Mouse (Mus musculus): ENCODE measurements at regions not wholly inside any gene's neighbourhood (a gene's known extent, or its start where the extent isn't known, plus 50 kb on each side); places are given as distances from the start of the nearest gene placed in this dataset.

DNA sequence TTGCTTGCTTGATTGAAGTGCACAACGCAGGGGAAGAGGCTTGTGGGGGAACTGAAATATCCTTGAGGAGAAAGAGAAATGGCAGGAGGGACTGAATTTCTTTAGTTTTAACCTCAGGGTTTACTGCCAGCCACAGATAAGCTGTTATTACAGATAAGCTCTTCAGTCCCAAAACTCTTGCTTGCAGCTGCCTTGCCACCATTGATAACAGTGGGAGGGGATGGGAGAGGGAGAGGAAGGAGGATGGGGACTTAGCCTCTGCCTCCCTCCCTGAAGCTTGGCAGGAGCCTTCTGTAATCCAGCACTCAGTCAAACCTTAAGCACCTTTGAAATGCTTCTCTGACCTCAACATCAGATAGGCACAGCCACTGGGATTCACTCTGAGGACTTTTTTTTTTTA, 471.4 kb upstream of the Lsamp start:
- Histone ChIP-seq H3K36me3 (no peaks in the 10 kb centered on the region), H3K27me3 (no peaks in the 10 kb centered on the region), H3K4me2 (no peak overlapping the region), H3K9ac (no peak overlapping the region), H3K4me3 (no peak overlapping the region), H3K27ac (replicated peaks) (no peak overlapping the region), H3K9me3 (no peaks in the 10 kb centered on the region), H3K4me1 (replicated peaks) (no peaks in the 10 kb centered on the region)
- WGBS, result 43% methylated on average over 1 of the region's 1 CpGs
- ATAC-seq (ENCODE audit: low read depth), result no peak

GRCm38 (mm10) chr16:39513659-39514058, 470.5 kb upstream of the Lsamp start:
- no peaks in the 10 kb centered on the region for H3K4me1 ChIP-seq (replicated peaks)
- H3K27me3 ChIP-seq, result no peaks in the 10 kb centered on the region
- no peak overlapping the region for H3K4me3 ChIP-seq
- no peak overlapping the region for H3K27ac ChIP-seq (replicated peaks)
- no peaks in the 10 kb centered on the region for H3K9me3 ChIP-seq
- no peak for ATAC-seq (ENCODE audit: low read depth)
- H3K4me2 ChIP-seq, result no peak overlapping the region
- H3K36me3 ChIP-seq, result no peaks in the 10 kb centered on the region
- WGBS, result 40% methylated on average over 1 of the region's 1 CpGs
- H3K9ac ChIP-seq, result no peak overlapping the region

DNA sequence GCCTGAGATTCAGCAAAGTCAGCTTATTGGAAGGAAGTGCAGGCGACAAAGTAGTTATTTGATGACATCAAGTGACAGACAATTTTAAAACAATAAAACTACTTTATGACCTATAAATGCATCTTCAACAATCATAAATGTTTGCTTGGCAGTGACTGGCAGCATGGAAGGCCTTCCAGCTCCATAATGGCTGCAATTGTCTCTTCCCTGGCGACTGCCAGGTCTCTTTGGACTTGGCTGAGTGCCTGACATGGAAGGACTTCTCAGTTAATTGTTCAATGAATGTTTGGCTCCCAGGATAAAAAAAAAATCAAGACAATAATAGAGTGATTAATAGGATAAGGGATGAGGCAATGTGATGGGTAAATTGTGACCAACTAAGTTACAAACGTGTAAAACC, 453.1 kb upstream of the Lsamp start:
- H3K4me3 ChIP-seq, result no peak overlapping the region
- H3K36me3 ChIP-seq, result no peaks in the 10 kb centered on the region
- no peaks in the 10 kb centered on the region for H3K9me3 ChIP-seq
- WGBS, result 64% methylated on average over 3 of the region's 3 CpGs
- H3K4me1 ChIP-seq (replicated peaks), result peaks cover 10% of the 10 kb centered on the region
- no peaks in the 10 kb centered on the region for H3K27me3 ChIP-seq
- ATAC-seq (ENCODE audit: low read depth), result no peak
- no peak overlapping the region for H3K9ac ChIP-seq
- no peak overlapping the region for H3K4me2 ChIP-seq
- H3K27ac ChIP-seq (replicated peaks), result no peak overlapping the region

- Histone ChIP-seq H3K36me3 (no peaks in the 10 kb centered on the region), H3K4me1 (replicated peaks) (peaks cover 10% of the 10 kb centered on the region), H3K9ac (no peak overlapping the region), H3K27me3 (no peaks in the 10 kb centered on the region), H3K9me3 (no peaks in the 10 kb centered on the region), H3K4me2 (no peak overlapping the region), H3K4me3 (no peak overlapping the region), H3K27ac (replicated peaks) (no peak overlapping the region)
- 38% methylated on average over 3 of the region's 3 CpGs for WGBS
- ATAC-seq (ENCODE audit: low read depth), result peak; percentile 80; the same call in 1 of the 2 replicates
Observed at GRCm38 (mm10) chr16:39532770-39533169, 451.4 kb upstream of the Lsamp start.

DNA sequence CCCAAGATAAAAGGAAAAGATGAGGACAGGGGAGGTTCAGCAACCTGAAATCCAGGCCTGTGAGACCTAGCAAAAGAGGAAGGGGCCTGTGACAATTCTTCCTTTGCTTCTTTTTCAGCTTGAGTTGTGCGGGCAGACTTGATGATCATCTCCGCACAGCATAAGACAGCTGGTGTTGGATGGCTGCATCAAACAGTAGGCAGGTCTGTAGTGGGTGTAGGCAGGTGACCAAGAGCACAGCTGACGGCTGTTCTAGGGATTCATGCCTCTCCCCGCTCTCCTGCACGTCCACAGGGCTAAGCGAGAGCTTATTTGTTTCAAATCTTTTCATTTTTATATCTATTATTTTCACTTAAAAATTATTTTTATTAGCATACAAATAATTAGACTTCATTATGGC, 450.8 kb upstream of the Lsamp start:
- Histone ChIP-seq H3K27me3 (no peaks in the 10 kb centered on the region), H3K4me1 (replicated peaks) (peaks cover 10% of the 10 kb centered on the region), H3K4me2 (no peak overlapping the region), H3K9ac (no peak overlapping the region), H3K9me3 (no peaks in the 10 kb centered on the region), H3K4me3 (no peak overlapping the region), H3K27ac (replicated peaks) (no peak overlapping the region), H3K36me3 (no peaks in the 10 kb centered on the region)
- peak; percentile 59; the same call in 1 of the 2 replicates for ATAC-seq (ENCODE audit: low read depth)
- WGBS, result 88% methylated on average over 6 of the region's 6 CpGs

- Histone ChIP-seq H3K4me1 (replicated peaks) (no peaks in the 10 kb centered on the region), H3K27me3 (no peaks in the 10 kb centered on the region), H3K36me3 (no peaks in the 10 kb centered on the region), H3K9me3 (no peaks in the 10 kb centered on the region), H3K9ac (no peak overlapping the region), H3K4me3 (no peak overlapping the region), H3K27ac (replicated peaks) (no peak overlapping the region), H3K4me2 (no peak overlapping the region)
- ATAC-seq (ENCODE audit: low read depth), result no peak
- 87% methylated on average over 2 of the region's 2 CpGs for WGBS
Observed at GRCm38 (mm10) chr16:39553316-39553715, 430.8 kb upstream of the Lsamp start.

GRCm38 (mm10) chr16:39576620-39577019, 407.5 kb upstream of the Lsamp start:
- Histone ChIP-seq H3K27ac (replicated peaks) (no peak overlapping the region), H3K9me3 (no peaks in the 10 kb centered on the region), H3K4me2 (no peak overlapping the region), H3K9ac (no peak overlapping the region), H3K27me3 (no peaks in the 10 kb centered on the region), H3K4me1 (replicated peaks) (no peaks in the 10 kb centered on the region), H3K4me3 (no peak overlapping the region), H3K36me3 (no peaks in the 10 kb centered on the region)
- 48% methylated on average over 6 of the region's 6 CpGs for WGBS
- no peak for ATAC-seq (ENCODE audit: low read depth)

- no peak overlapping the region for H3K9ac ChIP-seq
- 72% methylated on average over 1 of the region's 1 CpGs for WGBS
- H3K4me2 ChIP-seq, result no peak overlapping the region
- H3K4me3 ChIP-seq, result no peak overlapping the region
- H3K9me3 ChIP-seq, result no peaks in the 10 kb centered on the region
- ATAC-seq (ENCODE audit: low read depth), result no peak
- no peaks in the 10 kb centered on the region for H3K27me3 ChIP-seq
- no peaks in the 10 kb centered on the region for H3K36me3 ChIP-seq
- H3K4me1 ChIP-seq (replicated peaks), result no peaks in the 10 kb centered on the region
- H3K27ac ChIP-seq (replicated peaks), result no peak overlapping the region
Observed at GRCm38 (mm10) chr16:39579621-39580020, 404.5 kb upstream of the Lsamp start.

Measured in neural tube, embryonic 13.5 days (tissue).